Mouse (Mus musculus) heart, postnatal 0 days (tissue): ENCODE measurements around the gene Tcf19.

Experiments
- CTCF ChIP-seq: IDR thresholded peaks from 2 replicates; pipeline ENCODE4 v1.5.1; 2016; ENCODE audit warnings: antibody characterized with exemption, control low read depth, low read depth
- EP300 ChIP-seq: IDR thresholded peaks from 2 replicates; pipeline ENCODE4 v1.6.1; 2016; ENCODE audit warnings: antibody characterized with exemption, low read depth

GRCm38 (mm10) chr17:35490320-35490719 lies 26.3 kb downstream of the Tcf19 start:
- no peak for TF ChIP-seq CTCF
- TF ChIP-seq EP300 = no peak
